Mouse (Mus musculus): ENCODE data around the gene Tfb1m. TPM values are rescaled to one million over a fixed set of nuclear protein-coding genes. Genes with fewer than 3 reads are reported as not detected.

The Tfb1m gene
- total and polyA plus RNA-seq, 3 experiments = 21.0 to 46.8 (median 29.4) TPM

GRCm38 (mm10) chr17:3540304-3540703 lies 17.3 kb downstream of the Tfb1m start:
- in situ Hi-C loops (cut with MboI; ENCODE audit: low pct_ligation_motif_present, low pct_unique_long_range_greater_than_20kb, low sequenced_read_pairs) = no loop called here
- no peaks in the 10 kb centered on the region for H3K79me2 ChIP-seq (replicated peaks; ENCODE audit: control insufficient read depth, extremely low read depth, insufficient read depth, poor library complexity, severe bottlenecking)
- TF ChIP-seq NRF1 (IDR thresholded peaks at IDR 0.05; ENCODE audit: low read depth, low read length) (no peak), NELFE (IDR thresholded peaks at IDR 0.05; ENCODE audit: low read depth, low read length) (no peak), TBP (conservative IDR thresholded peaks at IDR 0.05; ENCODE audit: low read depth, low read length) (no peak), CTCF (conservative IDR thresholded peaks at IDR 0.05 in 1 of 2, IDR thresholded peaks at IDR 0.05 in 1 of 2; ENCODE audit: low read depth in 2 of 2, low read length in 2 of 2) (no peak), EP300 (IDR thresholded peaks at IDR 0.05; ENCODE audit: low read length) (no peak), USF1 (IDR thresholded peaks at IDR 0.05; ENCODE audit: low read depth, low read length) (no peak), KAT2A (IDR thresholded peaks at IDR 0.05; ENCODE audit: insufficient replicate concordance, low read length) (no peak), SIN3A (IDR thresholded peaks at IDR 0.05; ENCODE audit: low read length) (no peak), PAX5 (IDR thresholded peaks at IDR 0.05; ENCODE audit: low read length) (no peak), RAD21 (IDR thresholded peaks at IDR 0.05; ENCODE audit: low read depth, low read length) (no peak)
- no peak overlapping the region for H3K9ac ChIP-seq (ENCODE audit: insufficient read depth, low read depth)
- H3K4me3 ChIP-seq (replicated peaks in 1 of 3; ENCODE audit: low read depth in 2 of 3, low read length in 2 of 3, poor library complexity in 1 of 3) = no peak overlapping the region
- dilution Hi-C loops (cut with MboI; ENCODE audit: extremely low pct_ligation_motif_present, extremely low pct_unique_long_range_greater_than_20kb, low sequenced_read_pairs) = no loop called here
- no peak overlapping the region for H3K4me2 ChIP-seq (ENCODE audit: insufficient read depth, low read depth, poor library complexity, severe bottlenecking)
- H3K36me3 ChIP-seq (replicated peaks in 1 of 2; ENCODE audit: control insufficient read depth in 1 of 2, insufficient read depth in 1 of 2, low read length in 1 of 2) = peaks cover 19 to 53% of the 10 kb centered on the region in 2 experiments
- no peaks in the 10 kb centered on the region for H3K9me3 ChIP-seq (replicated peaks; ENCODE audit: low read length)
- no peaks in the 10 kb centered on the region for H3K27me3 ChIP-seq (replicated peaks)
- no peaks in the 10 kb centered on the region for H3K4me1 ChIP-seq (ENCODE audit: control insufficient read depth in 1 of 2, insufficient read depth in 2 of 2)
- no peak overlapping the region for H3K27ac ChIP-seq (ENCODE audit: insufficient read depth, low read depth)
- DNase-seq (ENCODE audit: extremely low read depth) = no peak

GRCm38 (mm10) chr17:3533425-3533824 lies 24.2 kb downstream of the Tfb1m start:
- Histone ChIP-seq H3K79me2 (replicated peaks; ENCODE audit: control insufficient read depth, extremely low read depth, insufficient read depth, poor library complexity, severe bottlenecking) (no peaks in the 10 kb centered on the region), H3K36me3 (replicated peaks in 1 of 2; ENCODE audit: control insufficient read depth in 1 of 2, insufficient read depth in 1 of 2, low read length in 1 of 2) (peaks cover 18 to 48% of the 10 kb centered on the region in 2 experiments), H3K27me3 (replicated peaks) (no peaks in the 10 kb centered on the region), H3K4me2 (ENCODE audit: insufficient read depth, low read depth, poor library complexity, severe bottlenecking) (no peak overlapping the region), H3K9ac (ENCODE audit: insufficient read depth, low read depth) (no peak overlapping the region), H3K9me3 (replicated peaks; ENCODE audit: low read length) (no peaks in the 10 kb centered on the region), H3K27ac (ENCODE audit: insufficient read depth, low read depth) (no peak overlapping the region), H3K4me1 (ENCODE audit: control insufficient read depth in 1 of 2, insufficient read depth in 2 of 2) (peaks cover 0 to 8% of the 10 kb centered on the region in 2 experiments; a peak in 1 of 4 replicates), H3K4me3 (replicated peaks in 1 of 3; ENCODE audit: low read depth in 2 of 3, low read length in 2 of 3, poor library complexity in 1 of 3) (no peak overlapping the region)
- dilution Hi-C loops (cut with MboI; ENCODE audit: extremely low pct_ligation_motif_present, extremely low pct_unique_long_range_greater_than_20kb, low sequenced_read_pairs) (no loop called here), in situ Hi-C loops (cut with MboI; ENCODE audit: low pct_ligation_motif_present, low pct_unique_long_range_greater_than_20kb, low sequenced_read_pairs) (no loop called here)
- TF ChIP-seq CTCF (conservative IDR thresholded peaks at IDR 0.05 in 1 of 2, IDR thresholded peaks at IDR 0.05 in 1 of 2; ENCODE audit: low read depth in 2 of 2, low read length in 2 of 2) (peak; percentile 29 to 63; a peak in 3 of 4 replicates), PAX5 (IDR thresholded peaks at IDR 0.05; ENCODE audit: low read length) (no peak), SMC3 (IDR thresholded peaks at IDR 0.05; ENCODE audit: low read depth, low read length) (0 out of 2 replicates have a peak, but pooled peaks have one; percentile 11), ETS1 (conservative IDR thresholded peaks at IDR 0.05; ENCODE audit: low read depth, low read length) (no peak), RCOR1 (conservative IDR thresholded peaks at IDR 0.05; ENCODE audit: low read depth, low read length) (no peak)
- DNase-seq (ENCODE audit: extremely low read depth) = peak; percentile 29

GRCm38 (mm10) chr17:3532254-3532653 lies 25.3 kb downstream of the Tfb1m start, which contains the start of gene Cldn20:
Gene Cldn20, plus strand, starts transcription at chr17:3532554.
- Histone ChIP-seq H3K27me3 (replicated peaks) (no peaks in the 10 kb centered on the region), H3K9ac (ENCODE audit: insufficient read depth, low read depth) (no peak within 1 kb of the TSS), H3K36me3 (replicated peaks in 1 of 2; ENCODE audit: control insufficient read depth in 1 of 2, insufficient read depth in 1 of 2, low read length in 1 of 2) (peaks cover 18 to 47% of the 10 kb centered on the region in 2 experiments), H3K9me3 (replicated peaks; ENCODE audit: low read length) (no peaks in the 10 kb centered on the region), H3K4me2 (ENCODE audit: insufficient read depth, low read depth, poor library complexity, severe bottlenecking) (no peak within 1 kb of the TSS), H3K4me3 (replicated peaks in 1 of 3; ENCODE audit: low read depth in 2 of 3, low read length in 2 of 3, poor library complexity in 1 of 3) (no peak within 1 kb of the TSS), H3K4me1 (ENCODE audit: control insufficient read depth in 1 of 2, insufficient read depth in 2 of 2) (peaks cover 0 to 8% of the 10 kb centered on the region in 2 experiments; a peak in 1 of 4 replicates), H3K27ac (ENCODE audit: insufficient read depth, low read depth) (no peak within 1 kb of the TSS), H3K79me2 (replicated peaks; ENCODE audit: control insufficient read depth, extremely low read depth, insufficient read depth, poor library complexity, severe bottlenecking) (no peaks in the 10 kb centered on the region)
- dilution Hi-C loops (cut with MboI; ENCODE audit: extremely low pct_ligation_motif_present, extremely low pct_unique_long_range_greater_than_20kb, low sequenced_read_pairs) = no loop called here
- in situ Hi-C loops (cut with MboI; ENCODE audit: low pct_ligation_motif_present, low pct_unique_long_range_greater_than_20kb, low sequenced_read_pairs) = no loop called here
- TF ChIP-seq MAX (IDR thresholded peaks at IDR 0.05; ENCODE audit: low read length) (no peak), ZNF384 (IDR thresholded peaks at IDR 0.05; ENCODE audit: low read depth, low read length) (no peak), EP300 (IDR thresholded peaks at IDR 0.05; ENCODE audit: low read length) (no peak), MAZ (IDR thresholded peaks at IDR 0.05; ENCODE audit: low read depth, low read length) (no peak), RCOR1 (conservative IDR thresholded peaks at IDR 0.05; ENCODE audit: low read depth, low read length) (no peak), SIN3A (IDR thresholded peaks at IDR 0.05; ENCODE audit: low read length) (no peak), ETS1 (conservative IDR thresholded peaks at IDR 0.05; ENCODE audit: low read depth, low read length) (no peak), NELFE (IDR thresholded peaks at IDR 0.05; ENCODE audit: low read depth, low read length) (no peak), TBP (conservative IDR thresholded peaks at IDR 0.05; ENCODE audit: low read depth, low read length) (no peak), MAFK (IDR thresholded peaks at IDR 0.05; ENCODE audit: insufficient replicate concordance, low read length) (no peak), MEF2A (IDR thresholded peaks at IDR 0.05; ENCODE audit: borderline replicate concordance, low read depth, low read length) (no peak), TCF12 (IDR thresholded peaks at IDR 0.05; ENCODE audit: low read depth, low read length) (no peak), CTCF (conservative IDR thresholded peaks at IDR 0.05 in 1 of 2, IDR thresholded peaks at IDR 0.05 in 1 of 2; ENCODE audit: low read depth in 2 of 2, low read length in 2 of 2) (no peak)
- no peak for DNase-seq (ENCODE audit: extremely low read depth)
